Mouse (Mus musculus): ENCODE measurements around the gene Cybc1.
A peak's percentile ranks its signal among the peaks of the same experiment; 100 is the strongest.

Cybc1 gene

GRCm38 (mm10) chr11:121229018-121229439, at the start of gene Cybc1:
TSS of gene Cybc1 (minus strand) at chr11:121229322.
- DNase-seq (ENCODE audit: low spot score in 2 of 2), result peak; percentile 78 to 79

- no peak for DNase-seq (ENCODE audit: low spot score in 2 of 2)
Observed at GRCm38 (mm10) chr11:121278011-121278410, 48.9 kb upstream of the Cybc1 start.

DNA sequence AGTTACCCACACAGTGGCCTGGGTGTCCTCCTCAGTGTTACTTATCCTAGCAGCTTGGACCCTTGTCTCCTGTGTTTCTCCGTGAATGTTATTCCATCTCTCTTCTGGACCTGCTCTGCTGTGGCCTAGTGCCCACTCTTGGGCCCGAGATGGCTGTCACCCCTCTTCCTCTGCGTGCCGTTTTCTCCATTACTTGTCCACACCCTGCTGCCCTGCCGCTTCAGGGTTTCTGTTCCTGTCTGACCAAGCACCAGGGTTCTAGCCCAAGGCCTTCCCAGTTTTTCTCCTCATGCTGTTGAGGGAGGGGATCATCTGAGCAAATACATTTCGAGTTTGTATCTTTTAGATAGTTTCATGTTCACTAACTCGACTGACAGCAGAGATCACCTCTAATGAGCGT, 48.4 kb upstream of the Cybc1 start:
- DNase-seq (ENCODE audit: low spot score in 2 of 2), result no peak

DNA sequence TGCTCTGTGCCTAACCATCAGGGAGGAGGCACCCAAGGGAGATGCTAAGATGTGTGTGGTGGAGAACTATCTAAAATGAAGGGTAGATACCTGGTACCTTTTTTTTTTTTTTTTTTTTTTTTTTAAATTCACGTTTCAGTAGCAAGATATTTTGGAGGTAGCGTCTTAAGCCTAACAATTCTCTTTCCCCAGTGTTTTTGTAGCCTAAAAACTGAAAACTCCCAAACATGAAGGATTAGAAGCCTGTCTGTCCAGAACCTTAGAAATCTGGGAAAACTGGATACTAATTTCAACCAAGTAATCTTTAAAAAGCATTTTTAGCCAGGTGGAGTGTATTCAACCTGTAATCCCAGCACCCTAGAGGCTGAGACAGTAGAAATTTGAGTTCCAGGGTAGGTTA, 32.0 kb upstream of the Cybc1 start:
- DNase-seq (ENCODE audit: low spot score in 2 of 2), result no peak

GRCm38 (mm10) chr11:121260211-121260906, 31.2 kb upstream of the Cybc1 start:
- DNase-seq (ENCODE audit: low spot score in 2 of 2), result peak in 1 of 2 experiments; percentile 15

- DNase-seq (ENCODE audit: low spot score in 2 of 2), result peak; percentile 80 to 89
Observed at GRCm38 (mm10) chr11:121259160-121260100, 30.3 kb upstream of the Cybc1 start, which contains the start of gene Foxk2. TSS of gene Foxk2 (plus strand) at chr11:121259990.

GRCm38 (mm10) chr11:121250196-121250595, 21.1 kb upstream of the Cybc1 start:
- DNase-seq (ENCODE audit: low spot score in 2 of 2), result no peak

DNA sequence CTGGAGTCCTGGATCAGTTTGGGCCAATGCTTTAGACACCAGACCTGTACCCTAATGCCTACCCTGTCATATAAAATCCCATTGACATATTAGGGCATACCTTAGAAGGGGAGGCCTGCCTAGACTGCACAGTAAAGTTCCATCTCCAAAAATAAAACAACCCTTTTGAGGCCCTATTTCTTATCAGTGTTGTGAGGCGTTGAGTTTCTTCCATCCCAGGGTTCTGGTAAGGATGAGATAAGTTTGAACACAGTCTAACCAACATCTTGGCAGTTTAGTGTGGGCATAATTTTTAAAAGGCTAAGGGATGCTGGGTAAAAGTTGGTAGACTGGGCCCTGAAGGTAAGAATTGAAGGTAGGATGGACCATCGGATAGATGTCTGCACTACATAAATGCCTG, 10.5 kb upstream of the Cybc1 start:
- no peak for DNase-seq (ENCODE audit: low spot score in 2 of 2)

GRCm38 (mm10) chr11:121237345-121238128, 8.4 kb upstream of the Cybc1 start:
- DNase-seq (ENCODE audit: low spot score in 2 of 2), result no peak

DNA sequence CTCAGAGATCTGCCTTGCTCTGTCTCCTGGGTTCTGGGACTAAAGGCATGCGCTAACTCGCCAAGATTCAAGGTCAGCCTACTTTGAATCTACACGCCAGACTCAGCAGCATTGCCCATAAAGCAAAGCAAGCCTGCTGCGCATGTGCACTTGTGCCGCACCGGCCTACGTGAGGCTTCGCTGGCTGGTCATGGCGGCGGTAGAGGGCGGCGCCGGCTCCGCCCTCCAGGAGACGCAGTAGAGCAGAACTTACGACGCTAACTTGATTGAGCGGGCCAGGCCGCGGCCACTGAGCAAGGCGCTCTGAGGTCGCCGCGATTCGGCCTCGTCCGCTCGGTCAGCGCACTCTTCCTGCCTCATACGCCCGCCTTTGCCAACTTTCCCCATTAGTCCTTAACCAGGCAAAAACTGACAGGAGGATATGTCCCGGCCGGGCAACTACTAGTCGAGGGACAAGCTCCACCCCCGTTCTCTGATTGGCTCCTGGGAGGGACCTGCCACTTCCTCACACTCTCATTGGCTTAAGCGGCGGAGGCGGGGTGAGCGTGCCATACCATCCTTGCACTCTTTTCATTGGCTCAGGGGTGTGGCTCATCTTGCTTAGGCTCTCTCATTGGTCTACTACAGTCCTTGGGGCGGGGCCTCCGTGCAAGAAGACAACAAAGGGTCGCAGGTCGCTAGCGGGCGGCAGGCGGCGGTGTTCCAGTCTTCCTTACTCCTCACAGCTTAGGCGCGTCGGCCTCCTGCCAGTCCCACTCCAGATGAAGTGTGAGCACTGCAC, 7.6 kb upstream of the Cybc1 start, which contains the start of gene Narf:
TSS of gene Narf (plus strand) at position 690 of the 781 bp plus-strand sequence.
- peak; percentile 97 to 99 for DNase-seq (ENCODE audit: low spot score in 2 of 2)

- no peak for DNase-seq (ENCODE audit: low spot score in 2 of 2)
Observed at GRCm38 (mm10) chr11:121235475-121236238, 6.5 kb upstream of the Cybc1 start.

DNA sequence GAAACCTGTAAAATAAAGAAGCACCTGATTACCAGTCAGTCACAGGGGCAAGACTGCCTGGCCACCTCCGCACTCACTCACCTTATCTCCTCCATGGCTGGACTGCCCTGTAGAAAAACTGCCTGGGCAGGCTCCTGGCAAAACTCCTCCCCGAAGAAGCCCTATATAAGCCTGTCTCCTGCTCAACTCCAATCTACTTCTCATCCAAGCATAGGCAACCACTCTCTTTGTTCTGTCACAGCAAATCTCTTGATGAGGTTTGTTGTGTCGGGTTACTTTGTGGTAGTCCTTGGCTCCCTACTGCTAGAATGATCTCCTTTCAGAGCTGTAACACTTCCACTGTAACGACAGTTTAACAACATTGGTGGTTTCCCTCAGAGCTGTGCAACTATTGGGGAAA, 3.6 kb upstream of the Cybc1 start:
- no peak for DNase-seq (ENCODE audit: low spot score in 2 of 2)

- DNase-seq (ENCODE audit: low spot score in 2 of 2), result no peak
Observed at GRCm38 (mm10) chr11:121231628-121232291, 2.6 kb upstream of the Cybc1 start.

DNA sequence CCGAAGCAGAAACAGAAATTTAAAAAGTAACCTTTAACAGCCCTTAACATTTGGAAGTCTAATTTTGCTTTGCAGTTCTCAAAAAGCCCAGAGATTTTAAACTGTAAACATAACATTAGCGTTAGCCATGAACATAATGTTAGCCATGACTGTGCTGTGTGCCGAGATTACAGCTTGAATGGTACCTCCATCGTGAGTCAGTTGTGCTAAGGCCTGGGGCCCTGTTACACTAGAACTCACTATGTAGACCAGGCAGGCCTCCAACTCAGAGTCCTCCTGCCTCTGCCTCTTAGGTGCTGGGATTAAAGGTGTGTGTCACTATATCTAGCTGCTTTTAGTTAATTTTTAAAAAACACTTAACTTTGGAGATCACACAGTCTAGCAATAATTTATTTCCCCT, 2.1 kb upstream of the Cybc1 start:
- no peak for DNase-seq (ENCODE audit: low spot score in 2 of 2)

GRCm38 (mm10) chr11:121228129-121229017, 749 bp downstream of the Cybc1 start:
- no peak for DNase-seq (ENCODE audit: low spot score in 2 of 2)

DNA sequence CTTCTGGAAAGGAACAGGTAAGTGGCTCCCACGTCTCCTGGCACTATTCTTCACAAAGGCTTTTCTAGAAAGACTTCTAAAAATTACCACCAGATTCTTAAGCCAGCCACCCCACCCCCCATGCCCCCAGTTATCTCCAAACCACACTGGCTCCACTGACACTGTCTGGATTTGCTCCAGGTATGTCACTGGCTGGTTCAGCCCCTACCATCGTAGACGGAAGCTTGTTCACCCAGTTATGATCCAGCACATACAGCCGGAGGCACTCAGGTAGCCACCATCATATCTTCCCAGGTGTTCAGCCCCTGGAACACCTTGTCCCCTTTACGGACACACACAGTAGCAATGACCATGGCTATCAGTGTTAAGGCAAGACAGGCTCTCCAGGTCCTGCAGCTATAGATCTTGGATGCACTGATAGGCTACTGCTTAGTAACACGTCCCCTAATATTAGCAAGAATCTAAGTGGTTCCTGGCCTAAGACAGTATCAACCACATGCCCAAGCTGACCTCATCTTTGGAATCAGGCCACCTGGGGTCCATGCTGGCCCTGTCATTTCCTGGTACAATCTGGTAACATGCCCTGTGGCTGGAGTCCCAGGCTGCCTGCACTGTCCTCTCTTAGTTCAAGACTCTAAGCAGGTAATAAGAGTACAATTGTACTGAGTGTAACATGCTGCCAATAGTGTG, 7.7 kb downstream of the Cybc1 start:
- no peak for DNase-seq (ENCODE audit: low spot score in 2 of 2)

- DNase-seq (ENCODE audit: low spot score in 2 of 2), result no peak
Observed at GRCm38 (mm10) chr11:121220771-121221170, 8.4 kb downstream of the Cybc1 start.

DNA sequence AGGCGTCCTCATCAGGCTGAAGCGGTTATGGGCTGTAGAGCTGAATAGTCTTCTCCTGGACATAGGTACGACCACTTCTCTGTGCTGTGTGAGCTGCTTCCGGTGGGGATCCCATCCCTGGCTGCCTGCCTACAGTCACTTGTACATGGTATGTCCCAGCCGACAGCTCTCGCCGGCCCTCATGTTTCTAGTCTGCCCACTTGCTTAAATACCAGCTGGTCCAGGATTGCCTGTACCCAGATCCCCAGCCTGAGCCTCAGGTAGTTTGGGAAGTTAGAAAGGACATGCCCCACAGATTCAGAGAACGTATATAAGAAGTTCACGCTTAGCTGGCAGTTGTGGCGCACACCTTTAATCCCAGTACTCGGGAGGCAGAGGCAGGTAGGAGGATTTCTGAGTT, 9.3 kb downstream of the Cybc1 start:
- DNase-seq (ENCODE audit: low spot score in 2 of 2), result no peak

Measured in urinary bladder, postnatal 36 days (tissue).